Mouse (Mus musculus): ENCODE results near the gene Zfp94. TPM values are rescaled to one million over a fixed set of nuclear protein-coding genes. Genes with fewer than 3 reads are reported as not detected.

The Zfp94 gene
- polyA plus RNA-seq, 1 experiment from 2014 or later = 10.6 TPM

DNA sequence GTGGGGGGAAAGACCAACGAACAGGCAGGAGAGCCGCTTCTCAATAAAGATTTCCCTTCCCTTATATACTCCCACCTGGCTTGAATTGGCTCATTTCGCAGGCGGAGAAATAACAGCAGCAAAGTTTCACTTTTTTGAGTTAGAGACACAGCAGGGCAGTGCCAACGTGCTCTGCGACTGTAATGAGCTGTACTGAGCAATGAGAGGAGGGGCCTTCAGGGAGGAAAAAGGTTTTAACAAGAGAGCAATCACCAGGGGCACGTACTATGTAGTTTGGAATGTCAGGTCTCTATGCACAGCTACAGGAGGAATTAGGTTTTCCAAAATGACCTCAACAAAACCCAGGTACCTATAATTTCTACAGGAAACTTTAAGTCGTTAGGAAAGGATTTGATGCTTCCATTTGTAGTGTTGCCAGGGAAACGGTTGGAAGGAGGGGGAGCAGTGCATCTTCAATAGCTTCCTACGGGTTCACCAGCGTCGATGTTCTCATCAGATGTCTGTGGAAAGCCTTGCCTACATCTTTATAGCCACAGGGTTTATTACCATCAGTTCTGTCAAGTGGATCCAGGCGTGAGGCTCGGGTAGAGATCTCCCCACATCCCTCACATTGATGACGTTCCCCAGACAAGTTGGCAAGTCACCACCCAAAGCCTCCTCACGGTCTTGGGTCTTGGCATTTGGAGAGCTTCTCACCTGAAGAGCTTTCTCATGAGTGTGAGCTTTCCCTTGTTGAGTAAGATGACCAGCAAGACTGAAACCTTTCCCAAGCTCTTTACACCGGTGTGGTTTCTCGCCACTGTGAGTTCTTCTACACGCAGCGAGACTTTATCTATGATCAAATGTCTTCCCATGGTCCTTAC is 10.0 kb upstream of the Zfp94 start:
- Histone ChIP-seq H3K4me1 (ENCODE audit: control insufficient read depth, insufficient read depth, low read length) (no peaks in the 10 kb centered on the region), H3K36me3 (ENCODE audit: control insufficient read depth, insufficient read depth, low read length) (no peaks in the 10 kb centered on the region), H3K4me2 (replicated peaks; ENCODE audit: low read depth, low read length) (peak overlapping the region; percentile 46), H3K9me3 (ENCODE audit: control insufficient read depth, low read depth, low read length) (peaks cover 5% of the 10 kb centered on the region; the same call in 1 of the 2 replicates), H3K27ac (ENCODE audit: low read length) (no peak overlapping the region), H3K27me3 (ENCODE audit: control insufficient read depth, insufficient read depth, low read length) (no peaks in the 10 kb centered on the region), H3K9ac (replicated peaks; ENCODE audit: low read depth, low read length) (peak overlapping the region; percentile 36; the same call in 1 of the 2 replicates), H3K4me3 (ENCODE audit: low read depth, low read length) (peak overlapping the region; percentile 17; the same call in 1 of the 2 replicates)
- 52% methylated on average over 20 of the region's 20 CpGs for WGBS
- ATAC-seq (ENCODE audit: insufficient number of reproducible peaks, insufficient read depth, low FRiP score, low read depth) = no peak

DNA sequence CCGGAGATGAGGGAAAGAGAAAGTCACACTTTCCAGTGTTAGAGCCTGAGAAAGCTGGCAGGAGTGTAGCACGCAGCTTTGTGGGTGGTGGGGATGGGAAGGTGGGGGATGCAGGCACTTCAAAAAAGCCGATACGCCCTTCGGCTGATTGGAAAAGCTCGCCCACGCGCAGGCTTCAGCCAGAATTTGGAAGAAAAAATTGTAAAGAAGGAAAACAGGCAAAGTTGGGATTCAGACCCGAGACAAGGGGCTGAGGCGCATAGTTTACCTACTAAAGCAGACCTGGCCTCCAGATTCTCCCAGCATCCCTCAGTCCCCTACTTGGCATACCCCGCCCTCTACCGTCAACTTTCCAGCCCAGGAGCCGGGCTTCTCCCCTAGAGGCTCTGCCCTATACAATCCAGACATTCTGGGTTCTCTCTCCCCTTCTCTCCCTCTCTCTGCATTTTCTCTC is 9.2 kb upstream of the Zfp94 start:
- Histone ChIP-seq H3K4me2 (replicated peaks; ENCODE audit: low read depth, low read length) (peak overlapping the region; percentile 46), H3K4me3 (ENCODE audit: low read depth, low read length) (peak overlapping the region; percentile 17; the same call in 1 of the 2 replicates), H3K27ac (ENCODE audit: low read length) (no peak overlapping the region), H3K4me1 (ENCODE audit: control insufficient read depth, insufficient read depth, low read length) (no peaks in the 10 kb centered on the region), H3K9ac (replicated peaks; ENCODE audit: low read depth, low read length) (peak overlapping the region; percentile 36; the same call in 1 of the 2 replicates), H3K9me3 (ENCODE audit: control insufficient read depth, low read depth, low read length) (peaks cover 5% of the 10 kb centered on the region; the same call in 1 of the 2 replicates), H3K27me3 (ENCODE audit: control insufficient read depth, insufficient read depth, low read length) (no peaks in the 10 kb centered on the region), H3K36me3 (ENCODE audit: control insufficient read depth, insufficient read depth, low read length) (no peaks in the 10 kb centered on the region)
- ATAC-seq (ENCODE audit: insufficient number of reproducible peaks, insufficient read depth, low FRiP score, low read depth) = peak; percentile 70; the same call in 1 of the 2 replicates
- WGBS = 10% methylated on average over 13 of the region's 13 CpGs

DNA sequence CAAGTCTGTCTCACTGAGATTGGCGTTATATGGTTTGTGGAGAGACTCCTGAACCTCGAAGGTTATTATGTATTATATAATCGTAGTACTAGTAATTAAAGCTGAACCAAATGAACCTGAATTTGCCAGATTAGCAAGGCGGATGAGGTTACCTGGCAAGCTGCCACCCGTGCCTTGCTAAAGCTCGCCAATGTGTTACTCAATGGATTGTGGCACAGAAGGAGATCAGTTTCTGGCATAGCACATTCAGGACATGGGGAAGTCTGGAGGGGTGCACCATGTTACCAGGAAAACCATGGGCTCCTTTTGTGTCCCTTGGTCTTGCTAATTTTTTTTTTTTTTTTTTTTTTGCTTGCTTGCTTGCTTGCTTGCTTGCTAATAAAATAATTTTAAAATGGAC is 8.7 kb upstream of the Zfp94 start:
- H3K4me2 ChIP-seq (replicated peaks; ENCODE audit: low read depth, low read length) = peak overlapping the region; percentile 46

DNA sequence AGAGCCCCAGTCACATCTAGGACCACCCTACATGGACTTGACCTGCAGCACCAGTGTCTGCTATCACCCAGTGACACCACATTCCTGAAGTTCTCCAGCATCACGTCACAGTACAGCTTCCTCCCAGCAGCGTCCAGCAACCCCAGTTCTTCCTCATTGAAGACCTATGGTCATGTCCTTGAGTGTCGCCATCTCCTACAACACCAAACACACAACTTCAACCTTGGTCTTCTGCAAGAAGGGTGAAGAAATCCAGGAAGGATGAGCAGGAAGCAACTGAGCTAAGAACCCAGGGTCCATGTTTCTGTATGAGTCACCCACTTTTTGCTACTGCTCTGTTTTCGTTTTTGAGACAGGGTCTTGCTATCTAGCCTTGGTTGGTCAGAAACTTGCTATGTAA is 6.1 kb upstream of the Zfp94 start:
- Histone ChIP-seq H3K36me3 (ENCODE audit: control insufficient read depth, insufficient read depth, low read length) (no peaks in the 10 kb centered on the region), H3K4me3 (ENCODE audit: low read depth, low read length) (no peak overlapping the region), H3K27me3 (ENCODE audit: control insufficient read depth, insufficient read depth, low read length) (no peaks in the 10 kb centered on the region), H3K27ac (ENCODE audit: low read length) (no peak overlapping the region), H3K4me1 (ENCODE audit: control insufficient read depth, insufficient read depth, low read length) (no peaks in the 10 kb centered on the region), H3K9ac (replicated peaks; ENCODE audit: low read depth, low read length) (no peak overlapping the region), H3K4me2 (replicated peaks; ENCODE audit: low read depth, low read length) (no peak overlapping the region), H3K9me3 (ENCODE audit: control insufficient read depth, low read depth, low read length) (peaks cover 5% of the 10 kb centered on the region; the same call in 1 of the 2 replicates)
- WGBS = 75% methylated on average over 4 of the region's 4 CpGs
- ATAC-seq (ENCODE audit: insufficient number of reproducible peaks, insufficient read depth, low FRiP score, low read depth) = no peak

More for the DNA sequence above, 8.7 kb upstream of the Zfp94 start:
- H3K9me3 ChIP-seq (ENCODE audit: control insufficient read depth, low read depth, low read length) = peaks cover 5% of the 10 kb centered on the region; the same call in 1 of the 2 replicates
- H3K4me3 ChIP-seq (ENCODE audit: low read depth, low read length) = no peak overlapping the region
- no peak overlapping the region for H3K9ac ChIP-seq (replicated peaks; ENCODE audit: low read depth, low read length)
- H3K27ac ChIP-seq (ENCODE audit: low read length) = no peak overlapping the region
- WGBS = 92% methylated on average over 6 of the region's 6 CpGs
- ATAC-seq (ENCODE audit: insufficient number of reproducible peaks, insufficient read depth, low FRiP score, low read depth) = no peak
- no peaks in the 10 kb centered on the region for H3K36me3 ChIP-seq (ENCODE audit: control insufficient read depth, insufficient read depth, low read length)
- no peaks in the 10 kb centered on the region for H3K4me1 ChIP-seq (ENCODE audit: control insufficient read depth, insufficient read depth, low read length)
- H3K27me3 ChIP-seq (ENCODE audit: control insufficient read depth, insufficient read depth, low read length) = no peaks in the 10 kb centered on the region

DNA sequence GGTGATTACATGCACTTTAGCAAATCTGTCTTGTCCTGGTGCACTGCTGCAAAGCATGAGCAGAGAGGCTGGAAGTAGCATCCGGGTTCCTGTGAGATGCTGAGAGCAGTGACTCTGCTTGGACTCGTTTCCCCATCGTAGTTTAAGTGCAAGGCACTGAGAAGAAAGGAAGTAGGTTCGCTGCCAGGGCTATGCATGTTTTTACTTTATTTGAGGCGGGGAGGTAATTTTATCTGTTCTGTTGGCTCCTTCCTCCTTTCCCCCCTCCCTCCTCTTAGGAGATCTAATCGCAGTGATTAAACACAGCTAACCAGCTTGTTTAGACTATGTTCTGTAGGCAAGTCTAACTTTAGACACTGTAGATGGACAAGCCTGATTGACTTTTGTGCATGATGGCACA is 2.5 kb upstream of the Zfp94 start:
- Histone ChIP-seq H3K36me3 (ENCODE audit: control insufficient read depth, insufficient read depth, low read length) (no peaks in the 10 kb centered on the region), H3K9me3 (ENCODE audit: control insufficient read depth, low read depth, low read length) (no peaks in the 10 kb centered on the region; the same call in 1 of the 2 replicates), H3K27me3 (ENCODE audit: control insufficient read depth, insufficient read depth, low read length) (no peaks in the 10 kb centered on the region), H3K4me1 (ENCODE audit: control insufficient read depth, insufficient read depth, low read length) (peaks cover 5% of the 10 kb centered on the region; the same call in 1 of the 2 replicates), H3K27ac (ENCODE audit: low read length) (no peak overlapping the region), H3K4me3 (ENCODE audit: low read depth, low read length) (no peak overlapping the region), H3K9ac (replicated peaks; ENCODE audit: low read depth, low read length) (no peak overlapping the region), H3K4me2 (replicated peaks; ENCODE audit: low read depth, low read length) (no peak overlapping the region)
- no peak for ATAC-seq (ENCODE audit: insufficient number of reproducible peaks, insufficient read depth, low FRiP score, low read depth)
- whole genome bisulfite sequencing = 67% methylated on average over 6 of the region's 6 CpGs

DNA sequence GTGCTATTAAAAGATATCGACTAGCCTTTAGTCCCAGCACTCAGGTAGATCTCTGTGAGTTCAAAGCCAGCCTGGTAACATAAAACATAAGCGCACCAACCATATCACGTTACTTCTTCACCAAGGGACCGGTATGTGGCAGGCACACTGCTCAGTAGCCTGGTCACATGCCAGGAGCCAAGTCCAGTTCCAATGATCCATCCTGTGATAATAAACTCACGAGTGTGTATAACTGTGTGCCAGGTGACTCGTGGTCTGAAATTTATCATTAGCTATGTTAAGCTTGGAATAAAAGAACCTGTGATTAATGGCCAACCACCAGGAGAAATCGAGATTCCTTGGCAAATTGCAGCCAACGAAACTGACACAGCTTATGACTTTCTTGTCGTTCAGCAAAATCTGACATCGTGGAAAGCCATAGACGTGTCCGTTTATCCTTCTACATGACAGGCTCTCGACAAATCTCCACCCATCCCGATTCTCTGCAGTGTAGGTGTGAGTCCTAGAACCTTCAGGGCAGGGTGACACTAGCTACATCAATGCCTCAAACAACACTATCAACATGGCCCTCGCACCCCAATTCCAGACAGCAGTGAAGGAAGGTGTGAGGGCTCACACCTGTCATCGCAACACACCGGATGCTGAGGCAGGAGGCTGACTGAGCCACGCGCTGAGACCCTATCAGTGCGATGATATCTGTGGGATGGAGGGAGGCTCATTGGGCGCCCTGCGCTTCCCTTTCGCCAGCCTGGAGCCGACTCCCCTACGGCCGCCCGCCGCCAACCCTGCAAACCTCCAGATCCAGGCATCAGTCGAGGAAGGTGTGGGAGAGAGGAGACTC is 520 bp downstream of the Zfp94 start:
- no peaks in the 10 kb centered on the region for H3K9me3 ChIP-seq (ENCODE audit: control insufficient read depth, low read depth, low read length)
- peaks cover 7% of the 10 kb centered on the region; the same call in 1 of the 2 replicates for H3K36me3 ChIP-seq (ENCODE audit: control insufficient read depth, insufficient read depth, low read length)
- H3K4me3 ChIP-seq (ENCODE audit: low read depth, low read length) = peak overlapping the region; percentile 45
- ATAC-seq (ENCODE audit: insufficient number of reproducible peaks, insufficient read depth, low FRiP score, low read depth) = no peak
- peak overlapping the region; percentile 77 for H3K4me2 ChIP-seq (replicated peaks; ENCODE audit: low read depth, low read length)
- peak overlapping the region; percentile 62 for H3K27ac ChIP-seq (ENCODE audit: low read length)
- H3K27me3 ChIP-seq (ENCODE audit: control insufficient read depth, insufficient read depth, low read length) = no peaks in the 10 kb centered on the region
- WGBS = 23% methylated on average over 29 of the region's 29 CpGs
- peak overlapping the region; percentile 31 for H3K9ac ChIP-seq (replicated peaks; ENCODE audit: low read depth, low read length)
- peaks cover 5% of the 10 kb centered on the region; the same call in 1 of the 2 replicates for H3K4me1 ChIP-seq (ENCODE audit: control insufficient read depth, insufficient read depth, low read length)

DNA sequence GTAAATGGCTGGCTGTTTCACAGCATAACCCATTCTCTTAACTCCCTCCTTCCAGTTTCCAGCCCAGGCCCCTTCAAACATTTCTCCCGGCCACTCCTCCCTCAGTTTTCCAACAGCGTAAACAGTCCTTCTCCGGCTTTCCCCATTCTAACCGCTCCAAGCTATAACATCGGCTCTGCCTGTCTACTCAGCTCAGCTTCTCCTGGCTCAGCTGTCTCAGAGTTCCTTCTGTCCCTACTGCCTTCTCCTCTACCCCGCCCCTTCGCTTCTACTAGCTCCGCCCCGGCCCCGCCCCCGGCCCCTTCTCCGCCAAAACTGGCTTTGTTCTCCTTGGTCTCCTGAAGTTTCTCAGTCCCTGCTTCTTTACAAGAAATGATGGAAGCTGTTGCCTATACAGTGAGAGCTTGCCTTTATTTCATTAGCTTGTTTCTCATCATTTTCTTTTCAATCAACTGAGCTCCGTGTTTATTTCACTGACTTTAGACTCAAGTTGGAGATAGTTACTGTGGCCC is 15.6 kb downstream of the Zfp94 start, which contains the start of gene Zfp61:
TSS of gene Zfp61 (minus strand) at position 462 of the 512 bp plus-strand sequence.
- no peaks in the 10 kb centered on the region for H3K9me3 ChIP-seq (ENCODE audit: control insufficient read depth, low read depth, low read length)
- H3K9ac ChIP-seq (replicated peaks; ENCODE audit: low read depth, low read length) = 0 out of 2 replicates have a peak within 1 kb of the TSS, but pooled peaks have one; percentile 36
- WGBS = 3% methylated on average over 13 of the region's 13 CpGs
- peak within 1 kb of the TSS; percentile 76 for H3K27ac ChIP-seq (ENCODE audit: low read length)
- peaks cover 9% of the 10 kb centered on the region for H3K4me1 ChIP-seq (ENCODE audit: control insufficient read depth, insufficient read depth, low read length)
- peak within 1 kb of the TSS; percentile 74 for H3K4me2 ChIP-seq (replicated peaks; ENCODE audit: low read depth, low read length)
- H3K4me3 ChIP-seq (ENCODE audit: low read depth, low read length) = peak within 1 kb of the TSS; percentile 76
- H3K27me3 ChIP-seq (ENCODE audit: control insufficient read depth, insufficient read depth, low read length) = no peaks in the 10 kb centered on the region
- ATAC-seq (ENCODE audit: insufficient number of reproducible peaks, insufficient read depth, low FRiP score, low read depth) = peak; percentile 75
- peaks cover 13% of the 10 kb centered on the region for H3K36me3 ChIP-seq (ENCODE audit: control insufficient read depth, insufficient read depth, low read length)

All from stomach, embryonic 14.5 days (tissue).